Mouse (Mus musculus) lung, adult 2 months (tissue): ENCODE measurements around the gene Plpp3.

Experiments
- CTCF ChIP-seq: fragments of 200-500 bp; IDR thresholded peaks from 2 replicates; pipeline ENCODE4 v1.5.1; 2011; ENCODE audit warnings: mild to moderate bottlenecking, low read length, control low read depth; ENCODE audit not compliant: insufficient read depth
- POLR2A ChIP-seq: fragments of 200-500 bp; IDR thresholded peaks from 2 replicates; pipeline ENCODE4 v1.6.1; 2011; ENCODE audit warnings: low read depth, mild to moderate bottlenecking, control low read depth, low read length, borderline replicate concordance; ENCODE audit errors: extremely low read depth

DNA sequence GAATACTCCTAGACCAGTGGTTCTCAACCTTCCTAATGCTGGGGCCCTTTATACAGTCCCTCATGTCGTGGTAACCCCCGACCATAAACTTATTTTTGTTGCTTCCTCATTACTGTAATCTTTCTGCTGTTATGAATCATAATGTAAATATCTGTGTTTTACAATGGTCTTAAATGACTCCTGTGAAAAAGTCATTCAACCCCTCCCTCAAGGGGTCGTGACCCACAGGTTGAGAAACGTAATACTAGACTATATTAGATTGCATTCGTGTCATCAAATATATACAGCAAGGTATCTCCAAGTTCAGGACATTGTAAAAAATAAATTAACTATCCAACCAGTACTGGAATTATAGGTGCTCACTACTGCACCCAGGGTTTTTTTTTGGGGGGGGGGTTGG, 44.1 kb upstream of the Plpp3 start:
- TF ChIP-seq POLR2A (no peak), CTCF (no peak)
